Mouse (Mus musculus) right cerebral cortex, adult 2 months (tissue): ENCODE measurements around the gene Nfe2l1.
"Not testable (repeated sequence)": the region's sequence is repeated elsewhere in the genome, so short reads cannot be mapped to it uniquely, and the experiment has no call there.

ENCODE experiments used
- DNase-seq, 2 experiments: peaks; one replicate each; pipeline ENCODE4 v3.0.0; 2021 to 2022; ENCODE audit warnings: low spot score in 2 of 2

The Nfe2l1 gene

GRCm38 (mm10) chr11:96821956-96822355 lies 7.8 kb downstream of the Nfe2l1 start:
- DNase-seq: no peak

DNA sequence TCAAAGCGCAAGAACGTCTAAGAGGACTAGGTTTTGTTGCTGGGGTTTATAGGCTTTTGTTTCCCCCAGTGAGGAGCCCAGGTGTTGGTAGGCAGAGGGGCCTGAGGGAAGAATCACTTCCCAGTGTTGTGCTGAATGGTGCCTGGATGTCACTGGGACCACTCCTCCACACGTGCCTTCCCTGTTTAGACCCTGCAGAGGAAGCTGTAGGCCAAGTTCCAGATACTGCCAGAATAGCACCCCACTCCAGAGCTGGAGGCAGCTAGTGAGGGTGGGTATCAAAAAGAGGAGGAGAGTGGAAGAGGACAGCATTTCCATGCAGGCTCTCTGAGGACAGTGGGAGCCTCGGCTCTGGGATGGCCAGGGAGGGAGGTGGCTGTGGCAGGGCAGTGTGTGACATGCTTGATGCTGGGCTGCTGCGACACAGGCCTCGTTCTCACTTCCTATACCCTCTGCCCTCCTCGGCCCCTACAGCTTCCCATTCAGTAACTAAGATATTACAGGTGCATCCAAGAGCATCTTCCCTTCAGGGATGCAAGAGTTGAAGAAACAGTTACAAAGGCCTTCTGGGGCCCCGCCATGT lies 11.5 kb downstream of the Nfe2l1 start:
- no peak for DNase-seq

GRCm38 (mm10) chr11:96816979-96817378 lies 12.8 kb downstream of the Nfe2l1 start:
- no peak for DNase-seq

DNA sequence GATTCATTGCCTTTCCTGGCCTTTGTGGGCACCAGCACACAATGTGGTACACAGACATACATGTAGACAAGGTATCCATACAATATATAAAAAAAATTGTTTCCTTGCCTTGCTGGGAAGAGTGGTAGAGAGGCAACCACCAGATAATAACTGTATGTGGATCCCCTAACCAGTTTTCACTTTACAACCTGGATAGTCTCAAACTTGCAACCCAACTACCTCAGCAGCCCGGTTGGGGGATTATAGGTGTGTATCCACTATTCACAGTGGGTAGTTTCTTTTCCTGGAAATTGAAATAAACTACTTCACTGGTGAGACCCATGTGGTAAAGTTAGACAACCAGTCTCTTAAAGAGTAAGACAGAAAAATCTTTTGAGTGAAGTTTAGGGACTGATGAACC lies 13.3 kb downstream of the Nfe2l1 start:
- DNase-seq: no peak

GRCm38 (mm10) chr11:96815895-96816294 lies 13.9 kb downstream of the Nfe2l1 start:
- DNase-seq: no peak

GRCm38 (mm10) chr11:96814443-96814842 lies 15.3 kb downstream of the Nfe2l1 start:
- DNase-seq: no peak

DNA sequence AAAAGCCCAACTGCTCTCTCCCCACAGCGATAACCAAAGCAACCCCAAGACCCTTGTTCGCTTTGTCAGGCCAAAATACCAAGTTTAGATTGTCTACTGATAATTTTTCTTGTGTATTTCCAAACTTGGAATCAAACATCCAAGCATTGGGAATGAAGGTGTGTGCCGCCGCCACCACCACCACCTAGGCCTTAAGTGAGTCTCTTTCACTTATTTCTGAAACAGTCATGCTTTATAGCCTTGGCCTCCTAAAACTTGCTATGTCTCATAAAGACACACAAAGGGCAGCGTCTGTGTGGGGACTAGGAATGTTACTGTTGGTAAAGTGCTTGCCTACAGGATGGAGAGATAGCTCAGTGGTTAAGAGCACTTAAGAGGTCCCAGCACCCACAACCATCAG lies 15.8 kb downstream of the Nfe2l1 start:
- DNase-seq: no peak

GRCm38 (mm10) chr11:96813455-96813854 lies 16.3 kb downstream of the Nfe2l1 start:
- no peak for DNase-seq

- DNase-seq: not testable (repeated sequence)
Observed at GRCm38 (mm10) chr11:96811188-96811587, 18.6 kb downstream of the Nfe2l1 start.

DNA sequence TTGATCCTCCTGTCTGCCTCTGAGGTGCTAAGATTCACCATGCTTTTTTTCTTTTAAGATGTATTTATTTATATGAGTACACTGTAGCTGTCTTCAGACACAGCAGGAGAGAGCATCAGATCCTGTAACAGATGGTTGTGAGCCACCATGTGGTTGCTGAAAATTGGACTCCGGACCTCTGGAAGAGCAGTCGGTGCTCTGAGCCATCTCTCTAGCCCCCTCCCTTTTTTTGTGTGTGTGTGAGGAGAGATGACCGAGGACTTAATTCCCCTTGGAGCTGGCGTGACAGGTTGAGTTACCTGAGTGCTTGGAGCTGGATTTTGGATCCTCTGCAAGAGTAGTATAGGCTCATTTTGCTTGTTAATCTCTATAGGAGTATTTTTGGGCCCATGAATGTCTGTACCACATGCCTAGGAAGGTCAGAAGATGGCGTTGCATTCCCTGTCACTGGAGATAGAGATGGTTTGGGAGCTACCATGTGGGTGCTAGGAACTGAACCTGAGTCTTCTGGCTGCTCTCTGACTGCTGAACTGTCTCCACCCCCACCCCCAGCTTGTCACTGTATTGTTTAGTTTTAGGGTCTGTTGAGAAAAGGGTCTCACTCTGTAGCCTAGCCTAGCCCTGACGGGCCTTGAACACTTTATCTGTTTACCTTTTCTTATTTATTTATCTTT lies 20.1 kb downstream of the Nfe2l1 start:
- no peak for DNase-seq

GRCm38 (mm10) chr11:96808066-96808465 lies 21.7 kb downstream of the Nfe2l1 start:
- DNase-seq: no peak

DNA sequence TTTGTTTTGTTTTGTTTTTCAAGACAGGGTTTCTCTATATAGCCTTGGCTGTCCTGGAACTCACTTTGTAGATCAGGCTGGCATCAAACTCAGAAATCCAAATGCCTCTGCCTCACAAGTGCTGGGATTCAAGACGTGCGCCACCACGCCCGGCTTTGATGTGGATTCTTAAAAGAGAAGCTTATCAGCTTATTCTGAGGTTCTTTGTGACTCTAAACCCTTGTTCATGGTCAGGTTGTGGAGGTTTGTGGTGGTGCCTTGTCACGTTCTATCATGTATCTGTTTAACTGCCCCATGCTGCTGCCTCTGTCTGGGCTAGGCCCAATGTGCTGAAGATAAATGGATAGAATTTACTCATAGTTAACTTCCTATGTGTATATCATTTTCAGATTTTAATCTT lies 24.2 kb downstream of the Nfe2l1 start:
- DNase-seq: no peak

- DNase-seq: no peak
Observed at GRCm38 (mm10) chr11:96799511-96799910, 30.3 kb downstream of the Nfe2l1 start.

GRCm38 (mm10) chr11:96796586-96796985 lies 33.2 kb downstream of the Nfe2l1 start:
- DNase-seq: no peak

- DNase-seq: no peak
Observed at GRCm38 (mm10) chr11:96796081-96796480, 33.7 kb downstream of the Nfe2l1 start.

- no peak for DNase-seq
Observed at GRCm38 (mm10) chr11:96795491-96795890, 34.3 kb downstream of the Nfe2l1 start.

GRCm38 (mm10) chr11:96790681-96791080 lies 39.1 kb downstream of the Nfe2l1 start:
- DNase-seq: no peak

- DNase-seq: no peak
Observed at GRCm38 (mm10) chr11:96789990-96790389, 39.8 kb downstream of the Nfe2l1 start.

DNA sequence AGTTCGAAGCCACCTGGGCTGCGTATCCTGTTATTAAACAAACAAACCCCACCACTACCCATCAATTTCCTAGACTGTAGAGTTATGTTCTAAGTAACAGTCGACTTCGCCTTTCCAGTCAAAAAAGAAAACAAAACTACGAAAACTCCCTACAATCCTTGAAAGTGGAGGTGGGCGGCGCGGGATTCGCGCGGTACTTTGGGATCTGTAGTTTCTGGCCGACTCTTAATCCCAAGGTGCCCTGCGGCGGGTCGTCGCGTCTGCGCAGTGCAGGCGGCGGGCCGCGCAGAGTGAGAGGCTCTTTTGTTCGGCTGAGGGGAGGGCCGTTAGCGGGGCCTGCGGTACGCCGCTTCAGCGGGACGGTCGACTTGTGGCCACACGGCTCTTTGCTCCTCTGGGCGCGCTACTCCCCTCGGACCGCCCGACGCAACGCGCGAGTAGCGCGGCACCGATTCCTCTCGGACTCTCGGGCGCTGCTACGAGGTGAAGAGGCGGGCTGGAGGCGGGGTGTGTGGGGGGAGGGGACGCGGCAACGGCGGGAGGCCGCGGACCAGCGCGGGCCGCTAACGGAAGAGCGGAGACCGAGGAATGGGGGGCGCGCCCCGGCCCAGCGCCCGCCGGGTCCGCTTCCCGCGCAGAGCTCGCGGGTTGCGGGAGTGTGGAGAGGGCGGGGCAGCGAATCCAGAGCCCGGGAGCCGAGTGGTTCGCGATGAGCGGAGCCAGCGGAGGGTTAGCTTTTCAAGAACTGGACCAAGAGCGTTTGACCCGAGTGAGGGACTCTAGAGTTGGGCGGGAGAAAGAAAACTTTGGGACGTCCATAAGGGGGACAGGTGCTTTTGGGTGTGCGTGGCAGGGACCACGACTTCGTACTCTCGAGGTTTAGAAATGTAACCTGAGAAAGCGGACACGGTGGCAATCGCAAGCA lies 40.6 kb downstream of the Nfe2l1 start, which contains the start of gene Cbx1:
Gene Cbx1, plus strand, starts transcription at position 257 of the 925 bp plus-strand sequence.
- DNase-seq: peak; percentile 92 to 93

- DNase-seq: no peak
Observed at GRCm38 (mm10) chr11:96786731-96787450, 42.9 kb downstream of the Nfe2l1 start.

DNA sequence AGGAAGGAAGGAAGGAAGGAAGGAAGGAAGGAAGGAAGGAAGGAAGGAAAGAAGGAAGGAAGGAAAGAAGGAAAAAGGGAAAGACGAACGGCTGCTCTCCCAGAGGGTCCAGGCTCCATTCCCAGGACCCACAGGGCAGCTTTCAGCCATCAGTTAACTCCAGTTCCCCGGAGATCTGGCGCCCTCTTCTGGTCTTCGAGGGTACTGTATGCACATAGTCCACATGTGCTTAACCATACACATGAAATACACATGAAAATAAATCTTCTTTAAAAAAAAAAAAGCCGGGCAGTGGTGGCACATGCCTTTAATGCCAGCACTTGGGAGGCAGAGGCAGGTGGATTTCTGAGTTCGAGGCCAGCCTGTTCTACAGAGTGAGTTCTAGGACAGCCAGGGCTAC lies 44.9 kb downstream of the Nfe2l1 start:
- peak; percentile 46 to 64 for DNase-seq

GRCm38 (mm10) chr11:96781425-96781824 lies 48.3 kb downstream of the Nfe2l1 start:
- DNase-seq: no peak
